Mouse (Mus musculus): ENCODE data around the gene Cc2d2b. TPM values are rescaled to one million over a fixed set of nuclear protein-coding genes. Genes with fewer than 3 reads are reported as not detected.

The Cc2d2b gene
- total RNA-seq, 1 experiment = 0.40 TPM

- Histone ChIP-seq H3K27ac (ENCODE audit: insufficient read depth, low read depth, low read length, poor library complexity, severe bottlenecking) (no peak overlapping the region), H3K9me3 (ENCODE audit: control insufficient read depth, insufficient read depth, low read depth, low read length) (no peaks in the 10 kb centered on the region), H3K9ac (ENCODE audit: insufficient read depth, low read depth, low read length, poor library complexity, severe bottlenecking) (no peak overlapping the region), H3K36me3 (ENCODE audit: control insufficient read depth, insufficient read depth, low read length, poor library complexity, severe bottlenecking) (no peaks in the 10 kb centered on the region), H3K4me1 (ENCODE audit: control insufficient read depth in 2 of 2, insufficient read depth in 2 of 2, low read length in 2 of 2, poor library complexity in 1 of 2) (no peaks in the 10 kb centered on the region), H3K4me3 (ENCODE audit: insufficient read depth in 1 of 2, low read depth in 1 of 2, low read length in 2 of 2, poor library complexity in 1 of 2, severe bottlenecking in 1 of 2) (no peak overlapping the region)
- in situ Hi-C loops (cut with MboI; ENCODE audit: low sequenced_read_pairs in 2 of 2, unreplicated experiment in 2 of 2) = no loop called here
- TF ChIP-seq HCFC1 (IDR thresholded peaks at IDR 0.05; ENCODE audit: borderline replicate concordance, insufficient read depth, low read length) (no peak), MAFK (IDR thresholded peaks at IDR 0.05; ENCODE audit: insufficient read depth, low read depth, low read length) (no peak), ZC3H11A (IDR thresholded peaks at IDR 0.05; ENCODE audit: borderline replicate concordance, low read depth, low read length) (no peak)
- DNase-seq (ENCODE audit: low read depth, low spot score) = no peak
Observed at GRCm38 (mm10) chr19:40788715-40789084, 40.1 kb downstream of the Cc2d2b start.

DNA sequence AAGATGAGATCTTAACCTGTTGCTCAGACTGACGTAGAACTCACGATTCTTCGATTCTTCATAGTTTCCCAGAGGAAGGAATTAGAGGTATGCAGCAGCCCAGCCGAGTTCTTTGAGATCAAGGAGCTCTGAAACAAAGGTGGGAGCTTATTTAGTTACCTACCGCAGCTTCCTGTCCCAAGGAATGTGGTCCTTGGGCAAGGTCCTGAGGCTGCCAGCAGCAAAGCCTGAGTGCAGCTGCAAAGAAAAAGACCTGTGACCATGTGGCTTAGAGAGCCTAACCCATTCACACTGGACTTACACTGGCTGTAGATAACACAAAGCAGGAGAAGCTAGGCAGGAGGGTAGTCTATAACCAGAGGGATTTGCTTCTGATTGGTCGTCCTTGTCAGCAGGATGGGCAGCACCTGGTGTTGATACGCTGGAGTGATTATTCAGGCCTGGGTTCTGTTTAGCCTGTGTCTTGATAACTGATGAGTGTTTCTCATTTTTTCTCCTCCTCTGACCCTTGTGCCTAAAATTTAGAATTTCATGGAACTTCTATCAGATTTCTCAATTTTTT, 56.7 kb downstream of the Cc2d2b start:
- DNase-seq (ENCODE audit: low read depth, low spot score) = peak; percentile 9

GRCm38 (mm10) chr19:40809858-40810257, 61.3 kb downstream of the Cc2d2b start:
- in situ Hi-C loops (cut with MboI; ENCODE audit: low sequenced_read_pairs in 2 of 2, unreplicated experiment in 2 of 2) = no loop called here
- no peak overlapping the region for H3K4me3 ChIP-seq (ENCODE audit: insufficient read depth in 1 of 2, low read depth in 1 of 2, low read length in 2 of 2, poor library complexity in 1 of 2, severe bottlenecking in 1 of 2)
- H3K9me3 ChIP-seq (ENCODE audit: control insufficient read depth, insufficient read depth, low read depth, low read length) = no peaks in the 10 kb centered on the region
- H3K36me3 ChIP-seq (ENCODE audit: control insufficient read depth, insufficient read depth, low read length, poor library complexity, severe bottlenecking) = no peaks in the 10 kb centered on the region
- H3K4me1 ChIP-seq (ENCODE audit: control insufficient read depth in 2 of 2, insufficient read depth in 2 of 2, low read length in 2 of 2, poor library complexity in 1 of 2) = no peaks in the 10 kb centered on the region
- DNase-seq (ENCODE audit: low read depth, low spot score) = no peak
- no peak overlapping the region for H3K27ac ChIP-seq (ENCODE audit: insufficient read depth, low read depth, low read length, poor library complexity, severe bottlenecking)
- H3K9ac ChIP-seq (ENCODE audit: insufficient read depth, low read depth, low read length, poor library complexity, severe bottlenecking) = no peak overlapping the region
- TF ChIP-seq MAFK (IDR thresholded peaks at IDR 0.05; ENCODE audit: insufficient read depth, low read depth, low read length) (no peak), ZNF384 (IDR thresholded peaks at IDR 0.05; ENCODE audit: low read depth, low read length) (no peak), CHD2 (IDR thresholded peaks at IDR 0.05; ENCODE audit: low read depth, low read length) (no peak), ZC3H11A (IDR thresholded peaks at IDR 0.05; ENCODE audit: borderline replicate concordance, low read depth, low read length) (no peak), HCFC1 (IDR thresholded peaks at IDR 0.05; ENCODE audit: borderline replicate concordance, insufficient read depth, low read length) (no peak)

More for the DNA sequence above, 56.7 kb downstream of the Cc2d2b start:
- Histone ChIP-seq H3K4me3 (ENCODE audit: insufficient read depth in 1 of 2, low read depth in 1 of 2, low read length in 2 of 2, poor library complexity in 1 of 2, severe bottlenecking in 1 of 2) (no peak overlapping the region), H3K36me3 (ENCODE audit: control insufficient read depth, insufficient read depth, low read length, poor library complexity, severe bottlenecking) (no peaks in the 10 kb centered on the region), H3K9me3 (ENCODE audit: control insufficient read depth, insufficient read depth, low read depth, low read length) (no peaks in the 10 kb centered on the region), H3K9ac (ENCODE audit: insufficient read depth, low read depth, low read length, poor library complexity, severe bottlenecking) (no peak overlapping the region), H3K4me1 (ENCODE audit: control insufficient read depth in 2 of 2, insufficient read depth in 2 of 2, low read length in 2 of 2, poor library complexity in 1 of 2) (no peaks in the 10 kb centered on the region), H3K27ac (ENCODE audit: insufficient read depth, low read depth, low read length, poor library complexity, severe bottlenecking) (no peak overlapping the region)
- in situ Hi-C loops (cut with MboI; ENCODE audit: low sequenced_read_pairs in 2 of 2, unreplicated experiment in 2 of 2) = no loop called here
- TF ChIP-seq ZNF384 (IDR thresholded peaks at IDR 0.05; ENCODE audit: low read depth, low read length) (no peak), CHD2 (IDR thresholded peaks at IDR 0.05; ENCODE audit: low read depth, low read length) (no peak), ZC3H11A (IDR thresholded peaks at IDR 0.05; ENCODE audit: borderline replicate concordance, low read depth, low read length) (no peak), MAFK (IDR thresholded peaks at IDR 0.05; ENCODE audit: insufficient read depth, low read depth, low read length) (no peak), HCFC1 (IDR thresholded peaks at IDR 0.05; ENCODE audit: borderline replicate concordance, insufficient read depth, low read length) (no peak)

- in situ Hi-C loops (cut with MboI; ENCODE audit: low sequenced_read_pairs in 2 of 2, unreplicated experiment in 2 of 2) = no loop called here
- TF ChIP-seq CHD2 (IDR thresholded peaks at IDR 0.05; ENCODE audit: low read depth, low read length) = no peak
- no peak for TF ChIP-seq HCFC1 (IDR thresholded peaks at IDR 0.05; ENCODE audit: borderline replicate concordance, insufficient read depth, low read length)
- TF ChIP-seq MAFK (IDR thresholded peaks at IDR 0.05; ENCODE audit: insufficient read depth, low read depth, low read length) = no peak
- no peak for TF ChIP-seq ZNF384 (IDR thresholded peaks at IDR 0.05; ENCODE audit: low read depth, low read length)
- TF ChIP-seq ZC3H11A (IDR thresholded peaks at IDR 0.05; ENCODE audit: borderline replicate concordance, low read depth, low read length) = no peak
- H3K9ac ChIP-seq (ENCODE audit: insufficient read depth, low read depth, low read length, poor library complexity, severe bottlenecking) = no peak overlapping the region
- no peaks in the 10 kb centered on the region for H3K36me3 ChIP-seq (ENCODE audit: control insufficient read depth, insufficient read depth, low read length, poor library complexity, severe bottlenecking)
- no peaks in the 10 kb centered on the region for H3K9me3 ChIP-seq (ENCODE audit: control insufficient read depth, insufficient read depth, low read depth, low read length)
- no peak overlapping the region for H3K27ac ChIP-seq (ENCODE audit: insufficient read depth, low read depth, low read length, poor library complexity, severe bottlenecking)
- H3K4me3 ChIP-seq (ENCODE audit: insufficient read depth in 1 of 2, low read depth in 1 of 2, low read length in 2 of 2, poor library complexity in 1 of 2, severe bottlenecking in 1 of 2) = no peak overlapping the region
- no peak for DNase-seq (ENCODE audit: low read depth, low spot score)
- no peaks in the 10 kb centered on the region for H3K4me1 ChIP-seq (ENCODE audit: control insufficient read depth in 2 of 2, insufficient read depth in 2 of 2, low read length in 2 of 2, poor library complexity in 1 of 2)
Observed at GRCm38 (mm10) chr19:40811840-40812239, 63.3 kb downstream of the Cc2d2b start.

DNA sequence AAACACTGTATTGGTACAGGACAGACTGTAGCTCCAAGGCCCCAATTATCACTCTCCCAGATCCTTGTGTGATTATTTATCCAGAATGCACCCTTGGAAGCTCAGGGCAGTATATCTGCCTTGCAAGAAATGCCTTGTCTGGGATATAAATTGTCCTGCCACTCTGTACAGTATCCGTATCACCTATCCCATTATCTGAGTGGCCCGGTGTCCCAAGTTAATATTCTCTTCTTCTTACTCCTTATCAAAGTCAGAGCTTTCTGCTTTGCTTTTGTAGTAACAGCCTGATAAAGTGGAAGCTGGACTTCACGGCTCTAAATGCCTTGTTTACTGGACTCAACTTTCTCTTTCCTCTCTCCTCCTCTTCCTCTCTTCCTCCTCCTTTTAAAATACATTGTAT, 64.2 kb downstream of the Cc2d2b start:
- in situ Hi-C loops (cut with MboI; ENCODE audit: low sequenced_read_pairs in 2 of 2, unreplicated experiment in 2 of 2) = no loop called here
- no peak for TF ChIP-seq HCFC1 (IDR thresholded peaks at IDR 0.05; ENCODE audit: borderline replicate concordance, insufficient read depth, low read length)
- TF ChIP-seq CHD2 (IDR thresholded peaks at IDR 0.05; ENCODE audit: low read depth, low read length) = no peak
- no peak for TF ChIP-seq ZC3H11A (IDR thresholded peaks at IDR 0.05; ENCODE audit: borderline replicate concordance, low read depth, low read length)
- TF ChIP-seq MAFK (IDR thresholded peaks at IDR 0.05; ENCODE audit: insufficient read depth, low read depth, low read length) = no peak
- TF ChIP-seq ZNF384 (IDR thresholded peaks at IDR 0.05; ENCODE audit: low read depth, low read length) = no peak
- Histone ChIP-seq H3K9ac (ENCODE audit: insufficient read depth, low read depth, low read length, poor library complexity, severe bottlenecking) (no peak overlapping the region), H3K4me1 (ENCODE audit: control insufficient read depth in 2 of 2, insufficient read depth in 2 of 2, low read length in 2 of 2, poor library complexity in 1 of 2) (no peaks in the 10 kb centered on the region), H3K36me3 (ENCODE audit: control insufficient read depth, insufficient read depth, low read length, poor library complexity, severe bottlenecking) (no peaks in the 10 kb centered on the region), H3K9me3 (ENCODE audit: control insufficient read depth, insufficient read depth, low read depth, low read length) (no peaks in the 10 kb centered on the region), H3K4me3 (ENCODE audit: insufficient read depth in 1 of 2, low read depth in 1 of 2, low read length in 2 of 2, poor library complexity in 1 of 2, severe bottlenecking in 1 of 2) (no peak overlapping the region), H3K27ac (ENCODE audit: insufficient read depth, low read depth, low read length, poor library complexity, severe bottlenecking) (no peak overlapping the region)
- DNase-seq (ENCODE audit: low read depth, low spot score) = no peak
